Mouse (Mus musculus) duodenum, adult 2 months (tissue): ENCODE measurements around the gene Trak2. TPM values are rescaled to one million over a fixed set of nuclear protein-coding genes. Genes with fewer than 3 reads are reported as not detected.

ENCODE experiments used
- polyA plus RNA-seq: library from polyadenylated mRNA; depleted of rRNA; stranded (reverse); fragments of >200 nt; gene quantifications from 2 replicates; pipeline ENCODE4 v1.2.3, GENCODE M21; 2012; ENCODE audit warnings: low replicate concordance; rRNA removed

The Trak2 gene
- polyA plus RNA-seq: 8.5 and 15.5 TPM in 2 replicates

GRCm38 (mm10) chr1:58973366-58974221 lies at the start of gene Trak2, which contains the start of gene Stradb:
Trak2 (minus strand) TSS chr1:58973430.
Stradb (plus strand) TSS chr1:58973522.

Other genes starting within 250 kb of the Trak2 start
- 2.2 and 2.7 TPM in 2 replicates for gene Casp8, start 178.1 kb downstream of the Trak2 start, polyA plus RNA-seq
- 6.5 and 7.5 TPM in 2 replicates for gene Stradb, start 92 bp upstream of the Trak2 start, polyA plus RNA-seq
- not detected in 2 replicates for gene C2cd6, start 121.5 kb upstream of the Trak2 start, polyA plus RNA-seq
- 0.34 and 0.56 TPM in 2 replicates for gene Tmem237, start 147.0 kb upstream of the Trak2 start, polyA plus RNA-seq
- 2.6 and 4.0 TPM in 2 replicates for gene Mpp4, start 190.0 kb upstream of the Trak2 start, polyA plus RNA-seq